Mouse (Mus musculus) hindbrain, embryonic 16.5 days (tissue): Measurements from ENCODE around the gene Morc4. TPM values are rescaled to one million over a fixed set of nuclear protein-coding genes. Genes with fewer than 3 reads are reported as not detected.

Experiments used
- ATAC-seq: fragments of 200-750 bp; cut with Nextera tagmentation; 2 replicates; pipeline ENCODE4 v1.8.0; 2017; ENCODE audit warnings: moderate TSS enrichment, moderate library complexity
- H3K27ac ChIP-seq: fragments of 300-500 bp; sonication (generic); 2 replicates; pipeline ENCODE4 v1.5.1; 2014; ENCODE audit warnings: low read depth, mild to moderate bottlenecking, control low read depth, low read length, moderate library complexity
- H3K27me3 ChIP-seq: fragments of 300-500 bp; sonication (generic); replicated peaks from 2 replicates; pipeline ENCODE4 v1.6.1; 2014; ENCODE audit warnings: low read length; ENCODE audit not compliant: control insufficient read depth, insufficient read depth
- H3K36me3 ChIP-seq: fragments of 300-500 bp; sonication (generic); 2 replicates; pipeline ENCODE4 v1.6.1; 2014; ENCODE audit warnings: mild to moderate bottlenecking, low read length, moderate library complexity, mixed read lengths; ENCODE audit not compliant: control insufficient read depth, insufficient read depth
- H3K4me1 ChIP-seq: fragments of 300-500 bp; sonication (generic); 2 replicates; pipeline ENCODE4 v1.6.1; 2014; ENCODE audit warnings: low read depth, low read length; ENCODE audit not compliant: control insufficient read depth, insufficient read depth
- H3K4me2 ChIP-seq: fragments of 300-500 bp; sonication (generic); 2 replicates; pipeline ENCODE4 v1.6.1; 2014; ENCODE audit warnings: mild to moderate bottlenecking, low read length, control low read depth, moderate library complexity
- H3K4me3 ChIP-seq: fragments of 300-500 bp; sonication (generic); 2 replicates; pipeline ENCODE4 v1.5.1; 2014; ENCODE audit warnings: mild to moderate bottlenecking, low read length, control low read depth, moderate library complexity
- H3K9ac ChIP-seq: fragments of 300-500 bp; sonication (generic); 2 replicates; pipeline ENCODE4 v1.6.1; 2014; ENCODE audit warnings: low read depth, mild to moderate bottlenecking, control low read depth, low read length, moderate library complexity
- H3K9me3 ChIP-seq: fragments of 300-500 bp; sonication (generic); 2 replicates; pipeline ENCODE4 v1.6.1; 2014; ENCODE audit warnings: mild to moderate bottlenecking, low read length, moderate library complexity; ENCODE audit not compliant: control insufficient read depth
- WGBS: fragments of 180-500 bp; shearing (Covaris S2); extraction: QIAGEN DNeasy Blood & Tissue Kit; methylation state at CpG from one replicate; pipeline ENCODE4 v1.1.7; 2014; 5-methylcytosine and 5-hydroxymethylcytosine counted together
- polyA plus RNA-seq: library from polyadenylated mRNA; unstranded; fragments of >200 nt; fragmentation: Nextera tagmentation; extraction: Ambion mirVana; gene quantifications from 2 replicates; pipeline ENCODE4 v1.2.1, GENCODE M21; 2015

Morc4 gene
- polyA plus RNA-seq, 1 experiment from 2014 or later, result 2.6 TPM

DNA sequence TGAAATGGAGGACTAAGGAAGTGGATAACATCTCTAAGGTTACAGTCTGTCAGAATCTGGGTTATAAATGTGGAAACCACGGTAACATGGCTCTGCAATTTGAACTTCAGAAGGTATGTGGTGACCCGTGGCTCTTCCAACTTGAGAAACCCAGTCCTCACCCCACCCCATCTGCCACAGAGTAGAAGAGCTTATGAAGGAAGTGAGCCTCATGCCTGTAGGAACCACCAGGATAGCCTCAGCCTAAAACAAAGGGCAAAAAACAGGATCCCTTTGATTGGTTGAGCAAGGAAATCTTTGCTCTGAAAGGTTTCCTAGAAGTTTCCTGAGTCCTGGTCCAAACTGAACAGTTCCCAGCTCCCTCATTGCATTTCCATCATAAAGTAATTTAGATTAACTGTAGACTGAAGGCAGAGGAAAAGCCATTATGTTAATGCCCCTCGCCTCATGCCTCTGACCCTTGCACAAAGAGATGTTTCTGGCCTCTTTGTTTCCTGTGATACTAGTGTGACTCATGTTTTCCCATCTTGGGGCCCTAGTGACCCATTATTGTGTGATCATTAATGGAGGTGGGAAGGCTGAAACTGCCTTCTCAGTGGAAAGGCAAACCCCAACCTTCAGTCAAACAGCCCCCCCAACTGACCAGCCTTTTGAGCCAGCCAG lies 58.7 kb downstream of the Morc4 start:
- WGBS, result 62% methylated on average over 3 of the region's 3 CpGs
- no peaks in the 10 kb centered on the region for H3K9me3 ChIP-seq
- peaks cover 6% of the 10 kb centered on the region; the same call in 1 of the 2 replicates for H3K27me3 ChIP-seq
- H3K4me2 ChIP-seq, result no peak overlapping the region
- no peaks in the 10 kb centered on the region for H3K36me3 ChIP-seq
- H3K4me1 ChIP-seq, result no peaks in the 10 kb centered on the region
- no peak for ATAC-seq
- no peak overlapping the region for H3K27ac ChIP-seq
- no peak overlapping the region for H3K9ac ChIP-seq
- no peak overlapping the region for H3K4me3 ChIP-seq

DNA sequence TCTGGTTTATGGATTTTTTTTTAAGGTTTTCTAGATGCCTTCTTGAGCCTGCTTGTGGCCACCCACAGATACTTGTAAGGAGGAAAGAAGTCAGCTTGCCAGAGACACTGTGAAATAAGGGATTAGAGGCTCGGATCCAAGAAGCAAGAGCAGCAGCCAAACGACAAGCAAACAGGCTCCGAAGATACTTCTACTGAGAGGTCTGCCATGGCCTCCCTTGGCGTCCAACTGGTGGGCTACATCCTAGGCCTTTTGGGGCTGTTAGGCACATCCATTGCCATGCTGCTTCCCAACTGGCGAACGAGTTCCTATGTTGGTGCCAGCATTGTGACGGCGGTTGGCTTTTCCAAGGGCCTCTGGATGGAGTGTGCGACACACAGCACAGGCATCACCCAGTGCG lies 63.0 kb downstream of the Morc4 start:
- WGBS, result 75% methylated on average over 10 of the region's 10 CpGs
- Histone ChIP-seq H3K36me3 (no peaks in the 10 kb centered on the region), H3K27ac (no peak overlapping the region), H3K4me2 (no peak overlapping the region), H3K4me1 (no peaks in the 10 kb centered on the region), H3K9ac (no peak overlapping the region), H3K9me3 (no peaks in the 10 kb centered on the region), H3K27me3 (peaks cover 3% of the 10 kb centered on the region; the same call in 1 of the 2 replicates), H3K4me3 (no peak overlapping the region)
- ATAC-seq, result peak; percentile 78

DNA sequence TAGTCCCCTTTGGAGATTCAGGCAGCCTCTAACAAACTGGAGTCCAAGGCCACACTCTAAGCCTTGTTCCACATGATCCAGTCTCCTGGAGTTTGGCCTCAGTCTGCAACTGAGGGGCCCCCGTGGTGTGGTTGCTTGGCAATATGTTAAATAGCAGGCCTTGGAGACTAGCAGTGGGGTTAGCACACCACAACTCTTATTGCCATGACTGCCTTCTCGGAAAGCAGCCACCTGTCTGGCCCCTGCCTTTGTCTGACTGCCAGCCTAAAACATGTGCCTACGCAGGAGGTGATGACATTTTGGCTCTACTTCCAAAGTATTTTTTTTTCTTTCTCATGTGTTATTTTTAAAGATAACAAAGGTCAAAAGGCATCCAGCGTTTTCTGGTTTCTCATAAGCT lies 63.4 kb downstream of the Morc4 start:
- Histone ChIP-seq H3K36me3 (no peaks in the 10 kb centered on the region), H3K9ac (no peak overlapping the region), H3K27me3 (peaks cover 3% of the 10 kb centered on the region; the same call in 1 of the 2 replicates), H3K9me3 (no peaks in the 10 kb centered on the region), H3K4me2 (no peak overlapping the region), H3K4me3 (no peak overlapping the region), H3K4me1 (no peaks in the 10 kb centered on the region), H3K27ac (no peak overlapping the region)
- ATAC-seq, result peak; percentile 91
- WGBS, result 21% methylated on average over 4 of the region's 4 CpGs

DNA sequence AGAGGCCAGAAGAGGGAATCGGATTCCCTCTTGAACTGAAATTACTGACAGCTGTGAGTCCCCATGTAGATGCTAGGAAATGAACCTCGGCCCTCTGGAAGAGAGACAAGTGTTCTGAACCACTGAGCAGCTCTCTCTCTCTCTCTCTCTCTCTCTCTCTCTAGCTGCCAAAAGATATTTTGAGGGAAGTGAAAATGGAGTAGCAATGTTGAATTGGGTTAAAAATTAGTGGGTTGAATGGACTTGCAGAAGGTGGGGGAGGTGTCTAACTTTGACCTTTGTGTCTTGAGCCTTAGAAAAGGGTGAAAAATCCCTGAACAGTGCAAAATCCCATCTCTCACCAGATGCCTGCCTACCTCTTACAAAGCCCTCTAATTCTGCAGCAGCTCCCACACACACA lies 64.1 kb downstream of the Morc4 start:
- Histone ChIP-seq H3K4me2 (no peak overlapping the region), H3K27ac (no peak overlapping the region), H3K36me3 (no peaks in the 10 kb centered on the region), H3K27me3 (peaks cover 3% of the 10 kb centered on the region; the same call in 1 of the 2 replicates), H3K4me3 (no peak overlapping the region), H3K4me1 (no peaks in the 10 kb centered on the region), H3K9ac (no peak overlapping the region), H3K9me3 (no peaks in the 10 kb centered on the region)
- ATAC-seq, result no peak
- WGBS, result 62% methylated on average over 2 of the region's 2 CpGs

DNA sequence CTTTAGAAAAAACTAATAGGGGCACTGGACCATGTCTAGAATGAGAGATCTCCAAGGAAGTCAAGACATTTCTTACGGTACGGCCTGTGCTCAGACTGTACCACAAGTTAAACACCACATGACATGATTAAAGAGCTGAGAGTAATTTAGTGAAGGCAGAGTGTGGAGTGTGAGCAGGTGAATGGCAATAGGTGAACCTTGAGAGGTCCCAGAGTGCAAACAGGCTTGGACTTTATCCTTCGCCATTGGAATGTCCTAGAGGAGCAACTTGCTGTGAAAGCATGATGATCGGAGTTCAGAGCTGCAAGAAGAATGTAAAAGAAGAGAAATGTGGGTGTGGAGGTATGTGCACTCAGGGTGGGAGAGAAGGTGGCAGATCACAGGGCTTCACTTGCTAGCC lies 65.6 kb downstream of the Morc4 start:
- Histone ChIP-seq H3K27ac (no peak overlapping the region), H3K4me2 (no peak overlapping the region), H3K27me3 (peaks cover 3% of the 10 kb centered on the region; the same call in 1 of the 2 replicates), H3K9ac (no peak overlapping the region), H3K4me1 (no peaks in the 10 kb centered on the region), H3K36me3 (no peaks in the 10 kb centered on the region), H3K4me3 (no peak overlapping the region), H3K9me3 (no peaks in the 10 kb centered on the region)
- 90% methylated on average over 4 of the region's 4 CpGs for WGBS
- ATAC-seq, result no peak

DNA sequence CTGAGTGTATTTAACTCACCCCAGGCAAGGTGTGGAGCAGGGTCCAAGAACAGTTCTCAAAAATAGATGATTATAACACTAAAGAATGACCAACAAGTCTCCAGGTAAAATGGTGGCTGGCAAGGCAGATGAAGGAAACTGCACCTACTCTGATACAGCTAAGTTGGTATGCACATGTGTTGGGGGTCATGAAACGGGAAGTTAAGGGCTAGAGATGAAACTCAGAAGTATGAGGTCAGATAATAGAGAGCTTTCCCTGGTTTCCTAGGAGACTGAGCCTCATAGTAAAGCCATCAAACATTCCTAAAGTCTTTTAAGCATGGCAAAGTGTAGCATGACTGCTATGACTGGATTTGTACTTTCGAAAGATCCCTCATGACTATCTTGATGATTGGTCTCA lies 68.4 kb downstream of the Morc4 start:
- Histone ChIP-seq H3K27me3 (no peaks in the 10 kb centered on the region), H3K9ac (no peak overlapping the region), H3K4me3 (no peak overlapping the region), H3K9me3 (no peaks in the 10 kb centered on the region), H3K27ac (no peak overlapping the region), H3K36me3 (no peaks in the 10 kb centered on the region), H3K4me1 (no peaks in the 10 kb centered on the region), H3K4me2 (no peak overlapping the region)
- ATAC-seq, result no peak
- WGBS, result 75% methylated on average over 2 of the region's 2 CpGs

DNA sequence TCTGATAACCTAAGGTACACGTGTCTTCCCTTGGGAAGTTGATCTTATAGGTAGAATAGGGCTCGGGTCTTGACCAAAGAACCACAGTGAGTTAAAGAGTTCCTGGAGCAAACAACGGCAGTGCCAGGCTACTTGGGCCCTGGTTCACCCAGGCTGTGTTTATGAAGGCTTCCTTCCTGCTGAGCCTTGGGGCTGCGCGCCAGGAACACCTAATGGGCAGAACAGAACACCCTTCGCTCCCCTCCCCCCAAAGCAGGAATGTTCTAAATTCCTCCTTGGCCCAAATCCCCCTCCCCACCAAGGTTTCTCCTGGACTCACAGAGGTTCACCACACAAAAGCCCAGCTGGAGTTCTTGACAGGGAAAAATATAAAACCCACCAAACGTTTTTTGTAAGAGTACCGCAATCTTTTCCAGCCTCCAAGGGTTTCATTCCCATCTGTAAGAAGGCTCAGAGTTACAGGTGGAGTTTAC lies 71.0 kb downstream of the Morc4 start, which contains the start of gene Cldn2:
Gene Cldn2 (plus strand): TSS at position 423 of the 473 bp plus-strand sequence.
- no peaks in the 10 kb centered on the region for H3K27me3 ChIP-seq
- no peak within 1 kb of the TSS for H3K27ac ChIP-seq
- no peaks in the 10 kb centered on the region for H3K36me3 ChIP-seq
- no peaks in the 10 kb centered on the region for H3K4me1 ChIP-seq
- no peak within 1 kb of the TSS for H3K4me3 ChIP-seq
- no peak for ATAC-seq
- 61% methylated on average over 7 of the region's 8 CpGs for WGBS
- H3K4me2 ChIP-seq, result no peak within 1 kb of the TSS
- no peak within 1 kb of the TSS for H3K9ac ChIP-seq
- no peaks in the 10 kb centered on the region for H3K9me3 ChIP-seq

DNA sequence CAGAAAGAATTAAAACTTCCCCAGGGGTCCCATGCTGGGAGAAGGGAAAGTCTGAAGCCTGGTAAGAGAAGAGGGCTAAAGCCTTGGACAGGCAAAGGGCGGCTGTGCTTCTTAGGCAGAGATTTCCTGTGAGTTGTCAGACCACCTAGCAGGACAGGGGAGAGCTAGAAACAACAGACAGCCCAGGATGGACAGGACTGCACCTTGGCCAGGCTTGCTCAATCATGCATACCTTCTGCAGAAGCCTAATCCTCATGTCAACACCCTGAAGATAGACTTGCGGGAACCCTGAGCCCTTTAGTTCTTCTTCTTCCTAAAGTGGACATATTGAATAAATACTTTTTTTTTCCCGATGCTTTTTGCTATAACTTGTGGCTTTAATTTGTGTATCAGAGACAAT lies 71.5 kb downstream of the Morc4 start:
- Histone ChIP-seq H3K27me3 (no peaks in the 10 kb centered on the region), H3K9ac (no peak overlapping the region), H3K4me1 (no peaks in the 10 kb centered on the region), H3K36me3 (no peaks in the 10 kb centered on the region), H3K27ac (no peak overlapping the region), H3K4me3 (no peak overlapping the region), H3K4me2 (no peak overlapping the region), H3K9me3 (no peaks in the 10 kb centered on the region)
- WGBS, result 84% methylated on average over 3 of the region's 3 CpGs
- no peak for ATAC-seq

DNA sequence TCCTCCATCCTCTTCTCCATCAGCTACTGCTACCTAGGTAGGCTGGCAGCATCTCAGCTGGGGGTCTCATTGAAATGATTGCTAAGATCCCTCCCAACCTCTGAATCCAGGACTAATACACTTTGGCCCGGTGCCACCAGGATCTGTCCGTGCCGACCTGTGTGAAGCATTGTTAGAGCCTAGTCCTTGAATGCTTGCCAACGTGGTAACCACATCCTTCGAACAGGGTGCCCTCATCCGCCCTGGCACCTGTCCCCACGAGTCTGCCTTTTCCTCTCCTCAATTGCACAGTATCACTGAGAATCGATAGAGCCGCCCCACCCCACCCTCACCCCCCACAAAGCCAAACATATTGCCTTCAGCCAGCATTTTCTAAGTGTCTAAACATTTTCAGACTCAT lies 73.6 kb downstream of the Morc4 start:
- Histone ChIP-seq H3K36me3 (no peaks in the 10 kb centered on the region), H3K27me3 (no peaks in the 10 kb centered on the region), H3K9ac (no peak overlapping the region), H3K9me3 (no peaks in the 10 kb centered on the region), H3K4me3 (no peak overlapping the region), H3K4me1 (no peaks in the 10 kb centered on the region), H3K27ac (no peak overlapping the region), H3K4me2 (no peak overlapping the region)
- WGBS, result 75% methylated on average over 9 of the region's 9 CpGs
- no peak for ATAC-seq
